Mouse (Mus musculus) olfactory bulb, adult 2 months (tissue): Measurements from ENCODE around the gene Trip11.

ENCODE experiments used
- CTCF ChIP-seq: fragments of 200-500 bp; IDR thresholded peaks from 2 replicates; pipeline ENCODE4 v1.5.1; 2012; ENCODE audit warnings: low read depth, mild to moderate bottlenecking, low read length, moderate library complexity; ENCODE audit not compliant: insufficient read depth
- POLR2A ChIP-seq: fragments of 200-500 bp; IDR thresholded peaks from 2 replicates; pipeline ENCODE4 v1.6.1; 2012; ENCODE audit warnings: mild to moderate bottlenecking, low read depth, low read length, moderate library complexity; ENCODE audit not compliant: insufficient read depth

- TF ChIP-seq CTCF (no peak), POLR2A (no peak)
Measured at GRCm38 (mm10) chr12:101851846-101852564, 61.1 kb downstream of the Trip11 start.
